Mouse (Mus musculus) E14TG2a.4 (cell line): ENCODE measurements around the gene Zbtb25.

ENCODE experiments used
- H3K27me3 ChIP-seq: 2 replicates; pipeline ENCODE4 v1.6.1; 2014; ENCODE audit warnings: low read length, control low read depth; ENCODE audit not compliant: insufficient read depth
- H3K36me3 ChIP-seq: 2 replicates; pipeline ENCODE4 v1.6.1; 2014; ENCODE audit warnings: low read length, control low read depth; ENCODE audit not compliant: insufficient read depth
- H3K4me1 ChIP-seq: replicated peaks from 2 replicates; pipeline ENCODE4 v1.6.1; 2014; ENCODE audit warnings: low read depth, low read length, control low read depth
- H3K4me3 ChIP-seq: replicated peaks from 2 replicates; pipeline ENCODE4 v1.5.1; 2014; ENCODE audit warnings: mild to moderate bottlenecking, low read length
- H3K9me3 ChIP-seq: 2 replicates; pipeline ENCODE4 v1.6.1; 2014; ENCODE audit warnings: low read length, control low read depth
- CTCF ChIP-seq: conservative IDR thresholded peaks from 2 replicates; pipeline ENCODE4 v1.5.1; 2014; ENCODE audit warnings: low read length
- NANOG ChIP-seq: IDR thresholded peaks from 2 replicates; pipeline ENCODE4 v1.6.1; 2014; ENCODE audit warnings: borderline replicate concordance, low read length, mixed read lengths
- POU5F1 ChIP-seq: IDR thresholded peaks from 2 replicates; pipeline ENCODE4 v1.6.1; 2014; ENCODE audit warnings: low read length, borderline replicate concordance

Gene Zbtb25

DNA sequence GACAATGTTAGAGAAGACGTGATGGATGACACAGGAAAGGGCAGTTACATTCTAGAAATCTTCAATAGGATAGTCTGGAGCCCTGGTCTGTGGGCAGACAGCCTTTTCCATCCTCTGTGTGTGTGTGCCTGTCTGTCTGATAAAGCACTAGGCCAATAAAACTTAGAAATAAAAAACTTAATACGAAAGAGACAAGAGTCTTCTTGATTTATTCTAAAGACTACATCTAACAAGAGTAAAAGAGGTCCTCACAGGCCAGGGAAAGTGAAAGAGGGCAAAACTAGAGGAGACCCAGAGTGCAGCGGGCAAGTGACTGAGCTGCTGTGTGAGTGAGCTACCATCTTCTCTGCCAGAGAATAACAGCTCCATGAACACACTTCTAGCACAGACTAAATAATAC lies 3.1 kb downstream of the Zbtb25 start:
- Histone ChIP-seq H3K36me3 (peaks cover 16% of the 10 kb centered on the region), H3K4me1 (peaks cover 54% of the 10 kb centered on the region), H3K27me3 (no peaks in the 10 kb centered on the region), H3K9me3 (no peaks in the 10 kb centered on the region), H3K4me3 (no peak overlapping the region)
- TF ChIP-seq CTCF (no peak), POU5F1 (no peak), NANOG (no peak)

DNA sequence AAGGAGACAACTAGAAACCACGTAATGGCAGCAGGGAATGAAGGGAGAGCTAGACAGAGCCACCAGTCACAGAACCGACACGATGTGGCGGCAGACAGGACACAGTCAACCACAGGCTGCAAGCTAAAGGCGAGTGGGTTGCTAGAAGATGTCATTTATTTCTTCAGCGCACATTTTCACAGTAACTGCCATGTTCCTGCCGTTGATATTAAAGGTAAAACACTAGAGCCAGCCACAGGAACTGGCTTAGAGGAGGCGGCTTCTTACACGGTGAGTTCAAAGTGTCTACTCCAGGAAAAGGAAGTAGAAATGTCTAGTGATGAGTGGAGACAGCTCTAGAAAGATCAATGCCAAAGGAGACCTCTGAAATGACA lies 7.1 kb downstream of the Zbtb25 start:
- Histone ChIP-seq H3K4me3 (no peak overlapping the region), H3K36me3 (peaks cover 17% of the 10 kb centered on the region), H3K9me3 (no peaks in the 10 kb centered on the region), H3K4me1 (peaks cover 46% of the 10 kb centered on the region), H3K27me3 (no peaks in the 10 kb centered on the region)
- TF ChIP-seq NANOG, result no peak
- no peak for TF ChIP-seq CTCF
- TF ChIP-seq POU5F1, result no peak

DNA sequence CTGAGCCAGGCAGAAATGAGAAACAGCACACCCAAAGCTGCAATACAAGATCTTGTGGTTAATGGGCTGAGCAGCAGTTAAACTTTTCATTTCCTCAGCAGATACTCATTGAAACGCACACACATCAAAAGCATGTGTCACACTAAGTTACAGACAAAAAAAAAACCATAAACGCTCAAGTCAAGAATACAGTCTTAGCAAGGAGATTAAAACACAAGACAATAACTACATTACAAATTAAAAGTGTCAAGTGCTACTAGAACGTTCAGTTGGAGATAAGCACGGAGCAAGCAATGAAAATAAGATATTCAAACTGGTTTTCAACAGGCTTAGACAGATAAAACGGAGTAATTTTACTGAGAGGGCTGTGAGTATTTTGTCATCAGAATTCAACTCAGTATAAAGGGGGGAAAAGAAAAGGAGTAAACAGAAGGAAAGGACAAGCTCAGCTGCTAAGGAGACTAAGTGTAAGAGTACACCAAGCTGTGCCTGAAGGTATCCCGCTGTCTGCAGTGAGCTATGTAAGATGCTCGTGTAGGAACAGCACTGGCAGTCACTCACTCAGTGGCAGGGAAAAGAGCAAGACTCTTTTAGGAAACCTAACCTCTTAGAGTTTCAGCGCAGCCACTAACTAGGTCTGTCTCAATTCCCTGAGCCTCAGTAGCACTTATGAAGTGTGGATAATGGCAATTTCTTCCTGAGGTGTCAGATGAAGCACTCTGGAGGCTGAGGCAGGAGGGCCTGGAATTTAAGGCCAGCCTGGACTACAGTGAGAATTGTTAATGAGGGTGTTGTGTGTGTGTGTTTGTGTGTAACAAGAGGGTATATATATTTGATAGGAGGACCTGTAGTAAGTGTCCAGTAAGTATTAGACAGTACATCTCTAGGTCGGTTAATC lies 7.7 kb downstream of the Zbtb25 start:
- TF ChIP-seq POU5F1 (no peak), CTCF (no peak), NANOG (no peak)
- peaks cover 42% of the 10 kb centered on the region for H3K4me1 ChIP-seq

DNA sequence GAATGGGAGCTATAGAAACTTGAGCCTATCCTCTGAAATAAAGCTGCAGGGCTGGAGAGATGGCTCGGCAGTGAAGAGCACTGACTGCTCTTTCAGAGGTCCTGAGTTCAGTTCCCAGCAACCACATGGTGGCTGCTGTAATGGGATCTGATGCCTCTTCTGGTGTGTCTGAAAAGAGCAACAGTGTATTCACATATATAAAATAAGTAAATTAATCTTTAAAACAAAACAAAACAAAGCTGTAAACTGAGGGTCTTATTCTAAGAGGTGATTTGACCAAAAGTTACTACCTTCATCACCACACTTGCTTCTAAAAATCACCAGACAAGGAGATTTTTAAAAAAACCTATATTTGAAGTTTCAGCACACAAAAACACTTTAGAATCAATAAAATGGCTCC lies 8.5 kb downstream of the Zbtb25 start:
- H3K9me3 ChIP-seq, result no peaks in the 10 kb centered on the region
- H3K4me1 ChIP-seq, result peaks cover 35% of the 10 kb centered on the region
- no peaks in the 10 kb centered on the region for H3K27me3 ChIP-seq
- peaks cover 11% of the 10 kb centered on the region for H3K36me3 ChIP-seq
- no peak overlapping the region for H3K4me3 ChIP-seq
- TF ChIP-seq CTCF (no peak), NANOG (no peak), POU5F1 (no peak)

More for the DNA sequence above, 7.7 kb downstream of the Zbtb25 start:
- peaks cover 15% of the 10 kb centered on the region; the same call in 1 of the 2 replicates for H3K36me3 ChIP-seq
- H3K9me3 ChIP-seq, result no peaks in the 10 kb centered on the region
- H3K4me3 ChIP-seq, result no peak overlapping the region
- no peaks in the 10 kb centered on the region for H3K27me3 ChIP-seq

DNA sequence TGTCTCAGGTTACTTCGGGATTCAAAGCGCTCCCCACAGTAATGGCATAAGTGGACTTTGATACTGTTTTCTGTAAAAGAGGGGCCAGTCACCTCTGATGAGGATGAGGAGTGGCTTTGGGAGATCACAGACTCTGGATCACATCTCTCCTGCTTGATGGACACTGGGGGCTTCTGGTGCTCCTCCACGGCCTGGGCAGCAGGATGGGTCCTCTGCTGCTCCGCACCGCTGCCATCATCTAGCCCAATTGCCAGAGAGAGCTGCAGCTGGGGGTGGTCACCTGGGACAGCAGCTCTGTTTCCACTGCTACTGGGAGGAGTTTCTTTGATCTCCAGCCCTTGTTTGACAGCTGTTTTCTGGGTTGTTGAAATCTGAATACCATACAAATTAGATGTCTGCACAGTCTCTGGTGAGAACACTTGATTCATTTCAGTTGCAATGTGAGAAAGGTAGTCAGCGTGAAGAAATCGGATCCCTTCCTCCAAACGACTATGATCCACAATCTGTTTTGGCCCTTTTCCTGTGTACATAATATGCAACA lies 19.7 kb downstream of the Zbtb25 start:
- H3K36me3 ChIP-seq, result peaks cover 47% of the 10 kb centered on the region
- H3K9me3 ChIP-seq, result no peaks in the 10 kb centered on the region
- H3K27me3 ChIP-seq, result no peaks in the 10 kb centered on the region
- no peak for TF ChIP-seq POU5F1
- TF ChIP-seq CTCF, result no peak
- no peak for TF ChIP-seq NANOG
- H3K4me1 ChIP-seq, result peaks cover 20% of the 10 kb centered on the region
- H3K4me3 ChIP-seq, result no peak overlapping the region

DNA sequence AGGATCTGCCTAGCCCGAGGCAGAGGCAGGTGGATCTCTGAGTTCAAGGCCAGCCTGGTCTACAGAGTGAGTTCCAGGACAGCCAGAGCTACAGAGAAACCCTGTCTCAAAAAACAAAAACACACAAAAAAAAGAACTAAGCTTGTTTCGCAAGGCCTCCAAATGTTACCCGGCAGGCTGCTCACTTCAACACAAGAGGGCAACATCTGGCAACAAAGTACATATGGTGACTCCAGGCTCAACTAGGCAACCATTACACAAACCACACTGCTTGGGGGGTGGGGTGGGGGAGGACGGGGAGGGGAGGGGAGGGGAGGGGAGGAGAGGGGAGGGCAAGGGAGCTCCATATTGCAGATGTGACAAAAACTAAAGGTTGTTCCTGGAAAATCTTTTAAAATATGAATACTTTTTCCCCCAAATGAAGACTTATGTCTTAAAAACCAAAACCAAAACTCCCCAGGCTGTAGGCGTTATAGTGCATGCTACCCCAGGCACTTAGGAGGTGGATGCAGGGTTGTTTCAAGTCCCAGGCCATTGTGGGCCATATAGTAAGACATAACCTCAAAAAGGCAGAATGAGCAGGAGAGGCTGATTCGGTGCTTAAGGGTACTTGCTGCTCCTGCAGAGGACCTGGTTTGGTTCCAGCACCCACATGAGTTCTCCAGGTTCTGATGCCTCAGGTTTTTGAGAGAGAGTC lies 23.5 kb downstream of the Zbtb25 start:
- no peaks in the 10 kb centered on the region for H3K9me3 ChIP-seq
- peaks cover 27% of the 10 kb centered on the region for H3K36me3 ChIP-seq
- no peak for TF ChIP-seq POU5F1
- TF ChIP-seq NANOG, result no peak
- no peak for TF ChIP-seq CTCF
- H3K4me3 ChIP-seq, result no peak overlapping the region
- H3K27me3 ChIP-seq, result no peaks in the 10 kb centered on the region
- H3K4me1 ChIP-seq, result peaks cover 16% of the 10 kb centered on the region

DNA sequence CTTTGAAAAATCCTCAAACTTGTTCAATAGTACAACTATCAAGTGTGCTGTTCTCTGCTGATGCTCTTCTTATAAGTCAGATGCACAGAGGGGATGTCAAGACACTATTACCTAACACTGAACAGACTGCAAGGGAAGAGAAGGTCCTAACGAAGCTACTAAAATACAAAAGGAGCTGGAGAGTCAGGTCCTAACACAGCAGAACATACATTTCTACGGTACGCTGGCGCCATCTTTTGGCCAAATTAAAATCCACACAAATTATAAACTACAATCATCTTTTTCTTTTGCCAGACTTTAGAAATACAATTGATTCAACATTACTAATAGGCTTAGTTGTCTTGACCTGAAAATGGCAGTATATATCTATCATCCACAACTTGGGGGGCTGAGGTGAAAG lies 28.3 kb downstream of the Zbtb25 start:
- Histone ChIP-seq H3K36me3 (no peaks in the 10 kb centered on the region), H3K4me3 (no peak overlapping the region), H3K9me3 (no peaks in the 10 kb centered on the region), H3K4me1 (peaks cover 25% of the 10 kb centered on the region), H3K27me3 (no peaks in the 10 kb centered on the region)
- TF ChIP-seq NANOG, result no peak
- TF ChIP-seq CTCF, result peak; percentile 55
